Mouse (Mus musculus) stomach, postnatal 0 days (tissue): ENCODE measurements around the gene Cmip.

Experiments
- CTCF ChIP-seq: IDR thresholded peaks from 2 replicates; pipeline ENCODE4 v1.5.1; 2016; ENCODE audit warnings: antibody characterized with exemption, low read depth, mild to moderate bottlenecking, moderate library complexity
- EP300 ChIP-seq: optimal IDR thresholded peaks from 2 replicates; pipeline ENCODE3; 2016; ENCODE audit warnings: antibody characterized with exemption

- TF ChIP-seq CTCF (no peak), EP300 (no peak)
Observed at GRCm38 (mm10) chr8:117484731-117485130, 227.9 kb downstream of the Cmip start.
